Mouse (Mus musculus): ENCODE results near the gene Otub2.

DNA sequence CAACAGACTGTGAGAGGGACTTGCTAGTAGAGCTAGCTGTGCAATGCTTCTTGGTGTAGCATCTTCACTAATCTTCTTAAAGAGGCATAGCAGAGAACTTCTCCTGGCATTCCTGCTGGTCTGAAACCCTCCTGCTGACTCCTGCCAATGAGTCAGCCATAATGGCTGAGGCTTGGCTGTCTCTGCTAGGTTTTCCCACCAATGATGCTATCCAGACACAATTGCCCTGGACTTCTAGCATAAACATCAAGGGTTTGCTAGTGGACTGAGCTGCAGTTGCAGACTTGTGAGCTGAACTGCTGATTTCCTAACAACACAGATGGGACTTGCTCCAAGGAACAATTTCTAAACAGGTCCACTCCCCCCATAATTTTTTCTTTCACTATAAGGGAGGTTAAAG is 64.9 kb downstream of the Otub2 start:
- no peak for TF ChIP-seq CTCF (IDR thresholded peaks at IDR 0.05; ENCODE audit: low read depth)
- TF ChIP-seq EP300 (IDR thresholded peaks at IDR 0.05; ENCODE audit: low read depth) = no peak

All from heart, postnatal 0 days (tissue).